19 mouse cellular contexts compared by ENCODE assay signal in genomic region chr5:74479157-74479556, GRCm38 (mm10).
"Had no signal": no experiment of that assay in that cellular context is flagged by ENCODE, and none has a peak within 500 bp of the region (broad histone marks: within the 10 kb centered on the region; RNA-seq: fewer than 3 reads in every experiment).

No protein-coding gene starts in this region.

- H3K36me3 ChIP-seq: lung, embryonic 15.5 days; midbrain, embryonic 10.5 days; midbrain, embryonic 12.5 days; neural tube, embryonic 13.5 days; neural tube, embryonic 15.5 days had no signal

- H3K4me1 ChIP-seq: midbrain, embryonic 10.5 days; neural tube, embryonic 15.5 days had no signal

- H3K27ac ChIP-seq: lung, embryonic 15.5 days; midbrain, embryonic 10.5 days; midbrain, embryonic 12.5 days; neural tube, embryonic 13.5 days; neural tube, embryonic 15.5 days had no signal

- H3K27me3 ChIP-seq: lung, embryonic 15.5 days; midbrain, embryonic 12.5 days; neural tube, embryonic 13.5 days; neural tube, embryonic 15.5 days had no signal

- ATAC-seq: midbrain, embryonic 16.5 days had no signal

- H3K4me2 ChIP-seq: lung, embryonic 15.5 days; midbrain, embryonic 12.5 days; neural tube, embryonic 13.5 days; neural tube, embryonic 15.5 days had no signal

- H3K4me3 ChIP-seq: lung, embryonic 15.5 days; midbrain, embryonic 10.5 days; midbrain, embryonic 12.5 days; myocyte; neural tube, embryonic 13.5 days; neural tube, embryonic 15.5 days had no signal

- DNase-seq: lung, adult 18-20 months; lung, postnatal 10 days; lung, postnatal 4 days; midbrain, embryonic 14.5 days; retina, postnatal 1 day; right cerebral cortex, adult 18-20 months; right cerebral cortex, postnatal 25 days; right cerebral cortex, postnatal 4 days; spleen, adult 18-20 months; thymus, adult 18-20 months; thymus, postnatal 14 days; thymus, postnatal 36 days had no signal

- H3K9ac ChIP-seq: lung, embryonic 15.5 days; midbrain, embryonic 12.5 days; neural tube, embryonic 13.5 days; neural tube, embryonic 15.5 days had no signal

- H3K9me3 ChIP-seq: lung, embryonic 15.5 days; midbrain, embryonic 10.5 days; midbrain, embryonic 12.5 days; neural tube, embryonic 13.5 days; neural tube, embryonic 15.5 days had no signal
